Mouse (Mus musculus) midbrain, embryonic 14.5 days (tissue): ENCODE results near the gene Milr1. TPM values are rescaled to one million over a fixed set of nuclear protein-coding genes. Genes with fewer than 3 reads are reported as not detected.
"Not testable (repeated sequence)": the region's sequence is repeated elsewhere in the genome, so short reads cannot be mapped to it uniquely, and the experiment has no call there.

Source experiments
- ATAC-seq: fragments of 200-750 bp; cut with Nextera tagmentation; 2 replicates; pipeline ENCODE4 v1.8.0; 2017; ENCODE audit warnings: moderate number of reproducible peaks, moderate library complexity; ENCODE audit not compliant: low FRiP score, low TSS enrichment
- DNase-seq: peaks from one replicate; pipeline ENCODE4 v3.0.0-alpha.2; 2015
- H3K27ac ChIP-seq: fragments of 300-500 bp; sonication (generic); replicated peaks from 2 replicates; pipeline ENCODE4 v1.5.1; 2014; ENCODE audit warnings: mild to moderate bottlenecking, low read depth, low read length, moderate library complexity
- H3K27me3 ChIP-seq: fragments of 300-500 bp; sonication (generic); 2 replicates; pipeline ENCODE4 v1.6.1; 2014; ENCODE audit warnings: low read length, control low read depth, mixed read lengths; ENCODE audit not compliant: control insufficient read depth, insufficient read depth
- H3K36me3 ChIP-seq: fragments of 300-500 bp; sonication (generic); 2 replicates; pipeline ENCODE4 v1.6.1; 2014; ENCODE audit warnings: low read length, control low read depth; ENCODE audit not compliant: control insufficient read depth, insufficient read depth
- H3K4me1 ChIP-seq: fragments of 300-500 bp; sonication (generic); 2 replicates; pipeline ENCODE4 v1.6.1; 2014; ENCODE audit warnings: mild to moderate bottlenecking, antibody characterized with exemption, low read length, control low read depth; ENCODE audit not compliant: control insufficient read depth, insufficient read depth
- H3K4me2 ChIP-seq: fragments of 300-500 bp; sonication (generic); 2 replicates; pipeline ENCODE4 v1.6.1; 2014; ENCODE audit warnings: mild to moderate bottlenecking, low read length, moderate library complexity
- H3K4me3 ChIP-seq: fragments of 300-500 bp; sonication (generic); replicated peaks from 2 replicates; pipeline ENCODE4 v1.5.1; 2014; ENCODE audit warnings: low read depth, low read length
- H3K9ac ChIP-seq: fragments of 300-500 bp; sonication (generic); replicated peaks from 2 replicates; pipeline ENCODE4 v1.6.1; 2014; ENCODE audit warnings: mild to moderate bottlenecking, low read length, moderate library complexity
- H3K9me3 ChIP-seq: fragments of 300-500 bp; sonication (generic); 2 replicates; pipeline ENCODE4 v1.6.1; 2016; ENCODE audit warnings: low read length, control low read depth, mixed read lengths; ENCODE audit not compliant: control insufficient read depth
- WGBS: fragments of 180-500 bp; shearing (Covaris S2); extraction: QIAGEN DNeasy Blood & Tissue Kit; methylation state at CpG from one replicate; pipeline ENCODE4 v1.1.7; 2014; 5-methylcytosine and 5-hydroxymethylcytosine counted together
- polyA plus RNA-seq: library from polyadenylated mRNA; unstranded; fragments of >200 nt; fragmentation: Nextera tagmentation; extraction: Ambion mirVana; gene quantifications from 2 replicates; pipeline ENCODE4 v1.2.1, GENCODE M21; 2014

Gene Milr1
- polyA plus RNA-seq, 1 experiment from 2014 or later: 1.4 TPM

- 96% methylated on average over 9 of the region's 9 CpGs for WGBS
- ATAC-seq, H3K27ac ChIP-seq, DNase-seq, H3K27me3 ChIP-seq, H3K9me3 ChIP-seq, H3K36me3 ChIP-seq, H3K4me2 ChIP-seq, H3K9ac ChIP-seq, H3K4me3 ChIP-seq, H3K4me1 ChIP-seq: not testable (repeated sequence)
Measured at GRCm38 (mm10) chr11:106724916-106725235, 26.1 kb upstream of the Milr1 start.

GRCm38 (mm10) chr11:106727967-106728366 lies 23.1 kb upstream of the Milr1 start:
- Histone ChIP-seq H3K9ac (no peak overlapping the region), H3K27ac (no peak overlapping the region), H3K9me3 (no peaks in the 10 kb centered on the region), H3K4me1 (no peaks in the 10 kb centered on the region), H3K4me3 (no peak overlapping the region), H3K36me3 (no peaks in the 10 kb centered on the region), H3K4me2 (no peak overlapping the region), H3K27me3 (no peaks in the 10 kb centered on the region)
- DNase-seq: peak; percentile 45
- ATAC-seq: no peak
- 35% methylated on average over 5 of the region's 5 CpGs for WGBS

GRCm38 (mm10) chr11:106728402-106729366 lies 22.3 kb upstream of the Milr1 start:
- DNase-seq (no peak), ATAC-seq (no peak)
- no peak overlapping the region for H3K27ac ChIP-seq
- no peaks in the 10 kb centered on the region for H3K36me3 ChIP-seq
- no peak overlapping the region for H3K4me3 ChIP-seq
- 86% methylated on average over 10 of the region's 10 CpGs for WGBS
- H3K9me3 ChIP-seq: no peaks in the 10 kb centered on the region
- H3K4me2 ChIP-seq: no peak overlapping the region
- H3K27me3 ChIP-seq: no peaks in the 10 kb centered on the region
- H3K4me1 ChIP-seq: no peaks in the 10 kb centered on the region
- H3K9ac ChIP-seq: no peak overlapping the region

GRCm38 (mm10) chr11:106729656-106730055 lies 21.4 kb upstream of the Milr1 start:
- Histone ChIP-seq H3K4me2 (no peak overlapping the region), H3K9ac (no peak overlapping the region), H3K9me3 (no peaks in the 10 kb centered on the region), H3K27ac (no peak overlapping the region), H3K36me3 (no peaks in the 10 kb centered on the region), H3K4me1 (no peaks in the 10 kb centered on the region), H3K4me3 (no peak overlapping the region), H3K27me3 (no peaks in the 10 kb centered on the region)
- no peak for DNase-seq
- no peak for ATAC-seq
- WGBS: 93% methylated on average over 1 of the region's 1 CpGs

GRCm38 (mm10) chr11:106730714-106731113 lies 20.3 kb upstream of the Milr1 start:
- Histone ChIP-seq H3K4me1 (no peaks in the 10 kb centered on the region), H3K27ac (no peak overlapping the region), H3K4me2 (no peak overlapping the region), H3K9me3 (no peaks in the 10 kb centered on the region), H3K9ac (no peak overlapping the region), H3K4me3 (no peak overlapping the region), H3K27me3 (no peaks in the 10 kb centered on the region), H3K36me3 (no peaks in the 10 kb centered on the region)
- no peak for ATAC-seq
- 90% methylated on average over 4 of the region's 4 CpGs for WGBS
- DNase-seq: no peak

- no peak; the same call in 1 of the 2 replicates for ATAC-seq
- peak; percentile 38 for DNase-seq
- Histone ChIP-seq H3K27ac (peak overlapping the region; percentile 89), H3K4me1 (peaks cover 18% of the 10 kb centered on the region), H3K36me3 (no peaks in the 10 kb centered on the region), H3K4me3 (no peak overlapping the region), H3K4me2 (no peak overlapping the region), H3K27me3 (no peaks in the 10 kb centered on the region), H3K9me3 (no peaks in the 10 kb centered on the region), H3K9ac (peak overlapping the region; percentile 40; the same call in 1 of the 2 replicates)
- WGBS: 31% methylated on average over 3 of the region's 3 CpGs
Measured at GRCm38 (mm10) chr11:106736614-106737013, 14.4 kb upstream of the Milr1 start.

GRCm38 (mm10) chr11:106737178-106737621 lies 13.8 kb upstream of the Milr1 start:
- H3K27me3 ChIP-seq: no peaks in the 10 kb centered on the region
- peak; percentile 55; the same call in 1 of the 2 replicates for ATAC-seq
- H3K4me3 ChIP-seq: no peak overlapping the region
- WGBS: 3% methylated on average over 12 of the region's 12 CpGs
- H3K27ac ChIP-seq: peak overlapping the region; percentile 89
- H3K4me1 ChIP-seq: peaks cover 18% of the 10 kb centered on the region
- no peaks in the 10 kb centered on the region for H3K36me3 ChIP-seq
- peak overlapping the region; percentile 40; the same call in 1 of the 2 replicates for H3K9ac ChIP-seq
- DNase-seq: peak; percentile 81
- peak overlapping the region; percentile 17; the same call in 1 of the 2 replicates for H3K4me2 ChIP-seq
- H3K9me3 ChIP-seq: no peaks in the 10 kb centered on the region

- Histone ChIP-seq H3K36me3 (no peaks in the 10 kb centered on the region), H3K9ac (no peak overlapping the region), H3K9me3 (no peaks in the 10 kb centered on the region), H3K27ac (no peak overlapping the region), H3K4me2 (no peak overlapping the region), H3K4me1 (peaks cover 18% of the 10 kb centered on the region), H3K4me3 (no peak overlapping the region), H3K27me3 (no peaks in the 10 kb centered on the region)
- DNase-seq (no peak), ATAC-seq (no peak)
- WGBS: 96% methylated on average over 2 of the region's 2 CpGs
Measured at GRCm38 (mm10) chr11:106739116-106739515, 11.9 kb upstream of the Milr1 start.

- H3K27ac ChIP-seq, DNase-seq, H3K4me2 ChIP-seq, H3K9ac ChIP-seq, H3K9me3 ChIP-seq, H3K36me3 ChIP-seq, H3K4me3 ChIP-seq, H3K27me3 ChIP-seq, ATAC-seq: not testable (repeated sequence)
- WGBS: 97% methylated on average over 8 of the region's 8 CpGs
- H3K4me1 ChIP-seq: peaks cover 18% of the 10 kb centered on the region
Measured at GRCm38 (mm10) chr11:106740724-106741123, 10.3 kb upstream of the Milr1 start.
